Mouse (Mus musculus) hindbrain, embryonic 15.5 days (tissue): ENCODE results near the gene Inhbb. TPM values are rescaled to one million over a fixed set of nuclear protein-coding genes. Genes with fewer than 3 reads are reported as not detected.

Experiments used
- ATAC-seq: fragments of 200-750 bp; cut with Nextera tagmentation; 2 replicates; pipeline ENCODE4 v1.8.0; 2017; ENCODE audit warnings: low read depth, moderate number of reproducible peaks, moderate TSS enrichment; ENCODE audit not compliant: low FRiP score
- H3K27ac ChIP-seq: fragments of 300-500 bp; sonication (generic); replicated peaks from 2 replicates; pipeline ENCODE4 v1.5.1; 2015; ENCODE audit warnings: mild to moderate bottlenecking, inconsistent platforms
- H3K27me3 ChIP-seq: fragments of 300-500 bp; sonication (generic); 2 replicates; pipeline ENCODE4 v1.6.1; 2015; ENCODE audit warnings: control low read depth, inconsistent platforms
- H3K36me3 ChIP-seq: fragments of 300-500 bp; sonication (generic); 2 replicates; pipeline ENCODE4 v1.6.1; 2015; ENCODE audit warnings: control low read depth, inconsistent platforms
- H3K4me1 ChIP-seq: fragments of 300-500 bp; sonication (generic); replicated peaks from 2 replicates; pipeline ENCODE4 v1.6.1; 2015; ENCODE audit warnings: control low read depth, inconsistent platforms
- H3K4me2 ChIP-seq: fragments of 300-500 bp; sonication (generic); 2 replicates; pipeline ENCODE4 v1.6.1; 2015; ENCODE audit warnings: moderate library complexity, mild to moderate bottlenecking, inconsistent platforms
- H3K4me3 ChIP-seq: fragments of 300-500 bp; sonication (generic); 2 replicates; pipeline ENCODE4 v1.5.1; 2015; ENCODE audit warnings: mild to moderate bottlenecking, inconsistent platforms
- H3K9ac ChIP-seq: fragments of 300-500 bp; sonication (generic); 2 replicates; pipeline ENCODE4 v1.6.1; 2015; ENCODE audit warnings: inconsistent platforms
- H3K9me3 ChIP-seq: fragments of 300-500 bp; sonication (generic); 2 replicates; pipeline ENCODE4 v1.6.1; 2016; ENCODE audit warnings: control low read depth, inconsistent platforms
- WGBS: fragments of 180-500 bp; shearing (Covaris S2); methylation state at CpG from one replicate; pipeline ENCODE4 v1.1.7; 2015; 5-methylcytosine and 5-hydroxymethylcytosine counted together
- polyA plus RNA-seq: library from polyadenylated mRNA; unstranded; fragments of >200 nt; fragmentation: Nextera tagmentation; extraction: Ambion mirVana; gene quantifications from 2 replicates; pipeline ENCODE4 v1.2.1, GENCODE M21; 2015

Inhbb gene
- 2.2 and 3.0 TPM in 2 replicates for polyA plus RNA-seq

- Histone ChIP-seq H3K36me3 (no peaks in the 10 kb centered on the region), H3K9ac (peak within 1 kb of the TSS; percentile 51), H3K4me2 (peak within 1 kb of the TSS; percentile 85), H3K9me3 (no peaks in the 10 kb centered on the region), H3K4me3 (peak within 1 kb of the TSS; percentile 51), H3K4me1 (peaks cover 61% of the 10 kb centered on the region), H3K27me3 (peaks cover 56% of the 10 kb centered on the region), H3K27ac (peak within 1 kb of the TSS; percentile 70)
- under 1% methylated on average over 63 of the region's 92 CpGs for WGBS
- ATAC-seq, result peak; percentile 29
Measured at GRCm38 (mm10) chr1:119421576-119422421, at the start of gene Inhbb. Gene Inhbb, minus strand, starts transcription at chr1:119422248.

- no peak for ATAC-seq
- Histone ChIP-seq H3K27me3 (no peaks in the 10 kb centered on the region), H3K9me3 (no peaks in the 10 kb centered on the region), H3K4me3 (no peak overlapping the region), H3K27ac (no peak overlapping the region), H3K4me2 (no peak overlapping the region), H3K9ac (no peak overlapping the region), H3K36me3 (no peaks in the 10 kb centered on the region), H3K4me1 (no peaks in the 10 kb centered on the region)
- 56% methylated on average over 2 of the region's 2 CpGs for WGBS
Measured at GRCm38 (mm10) chr1:119463386-119463785, 41.3 kb upstream of the Inhbb start.

- ATAC-seq, result no peak
- Histone ChIP-seq H3K4me2 (no peak overlapping the region), H3K9ac (no peak overlapping the region), H3K4me1 (peaks cover 16% of the 10 kb centered on the region), H3K4me3 (no peak overlapping the region), H3K27ac (no peak overlapping the region), H3K27me3 (no peaks in the 10 kb centered on the region), H3K9me3 (no peaks in the 10 kb centered on the region), H3K36me3 (no peaks in the 10 kb centered on the region)
- 62% methylated on average over 2 of the region's 2 CpGs for WGBS
Measured at GRCm38 (mm10) chr1:119460062-119460461, 38.0 kb upstream of the Inhbb start.

- peak overlapping the region; percentile 27; the same call in 1 of the 2 replicates for H3K4me2 ChIP-seq
- peaks cover 19% of the 10 kb centered on the region for H3K4me1 ChIP-seq
- no peak overlapping the region for H3K4me3 ChIP-seq
- H3K36me3 ChIP-seq, result no peaks in the 10 kb centered on the region
- no peak overlapping the region for H3K9ac ChIP-seq
- 12% methylated on average over 10 of the region's 10 CpGs for WGBS
- peak; percentile 43 for ATAC-seq
- H3K9me3 ChIP-seq, result no peaks in the 10 kb centered on the region
- H3K27ac ChIP-seq, result no peak overlapping the region
- H3K27me3 ChIP-seq, result no peaks in the 10 kb centered on the region
Measured at GRCm38 (mm10) chr1:119457993-119458605, 36.1 kb upstream of the Inhbb start.

- WGBS, result 73% methylated on average over 5 of the region's 5 CpGs
- no peaks in the 10 kb centered on the region for H3K9me3 ChIP-seq
- no peaks in the 10 kb centered on the region for H3K27me3 ChIP-seq
- H3K4me3 ChIP-seq, result no peak overlapping the region
- no peak overlapping the region for H3K4me2 ChIP-seq
- peaks cover 19% of the 10 kb centered on the region for H3K4me1 ChIP-seq
- no peaks in the 10 kb centered on the region for H3K36me3 ChIP-seq
- no peak overlapping the region for H3K9ac ChIP-seq
- ATAC-seq, result peak; percentile 46; the same call in 1 of the 2 replicates
- H3K27ac ChIP-seq, result 0 out of 2 replicates have a peak overlapping the region, but pooled peaks have one; percentile 20
Measured at GRCm38 (mm10) chr1:119457528-119457855, 35.4 kb upstream of the Inhbb start.

GRCm38 (mm10) chr1:119456671-119457527 is 34.9 kb upstream of the Inhbb start:
- WGBS, result 51% methylated on average over 19 of the region's 19 CpGs
- Histone ChIP-seq H3K9me3 (no peaks in the 10 kb centered on the region), H3K4me3 (no peak overlapping the region), H3K4me1 (peaks cover 19% of the 10 kb centered on the region), H3K36me3 (no peaks in the 10 kb centered on the region), H3K4me2 (0 out of 2 replicates have a peak overlapping the region, but pooled peaks have one; percentile 15), H3K27ac (0 out of 2 replicates have a peak overlapping the region, but pooled peaks have one; percentile 20), H3K9ac (no peak overlapping the region), H3K27me3 (no peaks in the 10 kb centered on the region)
- peak; percentile 14; the same call in 1 of the 2 replicates for ATAC-seq

GRCm38 (mm10) chr1:119453731-119454130 is 31.7 kb upstream of the Inhbb start:
- ATAC-seq, result no peak
- Histone ChIP-seq H3K36me3 (no peaks in the 10 kb centered on the region), H3K4me3 (no peak overlapping the region), H3K9ac (no peak overlapping the region), H3K4me2 (no peak overlapping the region), H3K4me1 (peaks cover 19% of the 10 kb centered on the region), H3K27me3 (no peaks in the 10 kb centered on the region), H3K9me3 (no peaks in the 10 kb centered on the region), H3K27ac (no peak overlapping the region)
- 55% methylated on average over 4 of the region's 4 CpGs for WGBS

- no peaks in the 10 kb centered on the region for H3K9me3 ChIP-seq
- no peak overlapping the region for H3K4me2 ChIP-seq
- no peak overlapping the region for H3K4me3 ChIP-seq
- no peak overlapping the region for H3K27ac ChIP-seq
- WGBS, result 56% methylated on average over 10 of the region's 10 CpGs
- H3K36me3 ChIP-seq, result no peaks in the 10 kb centered on the region
- H3K4me1 ChIP-seq, result 0 out of 2 replicates have a peak, but pooled peaks cover 3% of the 10 kb centered on the region
- ATAC-seq, result no peak
- H3K27me3 ChIP-seq, result no peaks in the 10 kb centered on the region
- no peak overlapping the region for H3K9ac ChIP-seq
Measured at GRCm38 (mm10) chr1:119451417-119451816, 29.4 kb upstream of the Inhbb start.

GRCm38 (mm10) chr1:119450651-119451345 is 28.8 kb upstream of the Inhbb start:
- no peak for ATAC-seq

GRCm38 (mm10) chr1:119446753-119447283 is 24.8 kb upstream of the Inhbb start:
- Histone ChIP-seq H3K27me3 (no peaks in the 10 kb centered on the region), H3K27ac (no peak overlapping the region), H3K9ac (no peak overlapping the region), H3K36me3 (no peaks in the 10 kb centered on the region), H3K9me3 (no peaks in the 10 kb centered on the region), H3K4me3 (no peak overlapping the region), H3K4me2 (no peak overlapping the region), H3K4me1 (no peaks in the 10 kb centered on the region)
- ATAC-seq, result no peak
- 68% methylated on average over 10 of the region's 10 CpGs for WGBS

More at GRCm38 (mm10) chr1:119450651-119451345, 28.8 kb upstream of the Inhbb start:
- Histone ChIP-seq H3K27me3 (no peaks in the 10 kb centered on the region), H3K4me2 (no peak overlapping the region), H3K4me1 (0 out of 2 replicates have a peak, but pooled peaks cover 3% of the 10 kb centered on the region), H3K9me3 (no peaks in the 10 kb centered on the region), H3K9ac (no peak overlapping the region), H3K36me3 (no peaks in the 10 kb centered on the region), H3K4me3 (no peak overlapping the region), H3K27ac (no peak overlapping the region)
- WGBS, result 82% methylated on average over 10 of the region's 10 CpGs
